Mouse (Mus musculus) heart, postnatal 14 days (tissue): ENCODE results near the gene Itpripl2. TPM values are rescaled to one million over a fixed set of nuclear protein-coding genes. Genes with fewer than 3 reads are reported as not detected.
A peak's percentile ranks its signal among the peaks of the same experiment; 100 is the strongest.

Experiments used
- DNase-seq, 2 experiments: peaks; one replicate each; pipeline ENCODE4 v3.0.0; 2021 to 2022
- intact Hi-C: fragments of 180-260 bp; cut with DNase I; formaldehyde crosslinking; loops from one replicate; pipeline ENCODE4 v1.15.1; 2025
- total RNA-seq, 2 experiments: library from RNA; stranded (reverse); gene quantifications; 2 replicates each; pipeline ENCODE4 v1.2.3; 2021

Gene Itpripl2
- total RNA-seq, 2 experiments from 2014 or later = 36.5 to 37.6 TPM

- intact Hi-C loops = loop anchor here (1.0 to 5.0 kb wide), 4 partner anchors 70 to 239 kb away; partner anchors contain the start of gene Tmc5
- peak; percentile 81 to 83 for DNase-seq
Measured at GRCm38 (mm10) chr7:118448134-118448967, 43.4 kb downstream of the Itpripl2 start, which contains the start of gene Syt17. Gene Syt17, minus strand, starts transcription at chr7:118448222.

- intact Hi-C loops = loop anchor here (1.0 to 5.0 kb wide), 4 partner anchors 71 to 240 kb away; partner anchors contain the start of gene Tmc5
- peak; percentile 70 to 76 for DNase-seq
Measured at GRCm38 (mm10) chr7:118447291-118448133, 44.3 kb downstream of the Itpripl2 start.

- DNase-seq = no peak
- intact Hi-C loops = no loop called here
Measured at GRCm38 (mm10) chr7:118443895-118444485, 47.8 kb downstream of the Itpripl2 start.

- DNase-seq = no peak
- intact Hi-C loops = no loop called here
Measured at GRCm38 (mm10) chr7:118443371-118443770, 48.4 kb downstream of the Itpripl2 start.

- DNase-seq = peak; percentile 48 to 55
Measured at GRCm38 (mm10) chr7:118441535-118441934, 50.2 kb downstream of the Itpripl2 start.

GRCm38 (mm10) chr7:118437101-118437802 is 54.5 kb downstream of the Itpripl2 start:
- peak; percentile 47 to 62 for DNase-seq
- intact Hi-C loops = no loop called here

More at GRCm38 (mm10) chr7:118441535-118441934, 50.2 kb downstream of the Itpripl2 start:
- intact Hi-C loops = no loop called here

Other genes with a start within 250 kb of the Itpripl2 start
- gene Smg1, start 248.3 kb downstream of the Itpripl2 start, total RNA-seq = 10 to 100 TPM; 52.8 to 53.8 TPM
- 1 to 10 TPM; 2.1 to 2.9 TPM for gene Syt17, start 43.8 kb downstream of the Itpripl2 start, total RNA-seq
- gene Coq7, start 41.4 kb upstream of the Itpripl2 start, total RNA-seq = 100 to 1,000 TPM in 1 of 2 experiments, 10 to 100 TPM in 1; 91.9 to 101 TPM
- gene Tmc7, start 92.8 kb upstream of the Itpripl2 start, total RNA-seq = 1 to 10 TPM; 8.6 to 9.6 TPM
- gene Tmc5, start 105.3 kb upstream of the Itpripl2 start, total RNA-seq = under 1 TPM; 0.80 to 0.81 TPM
- 10 to 100 TPM; 25.9 to 28.2 TPM for gene Gde1, start 213.8 kb upstream of the Itpripl2 start, total RNA-seq
- 1 to 10 TPM; 3.2 to 3.4 TPM for gene Ccp110, start 220.6 kb upstream of the Itpripl2 start, total RNA-seq
- 10 to 100 TPM; 28.2 TPM for gene Vps35l, start 248.3 kb upstream of the Itpripl2 start, total RNA-seq